In the genomic region with DNA sequence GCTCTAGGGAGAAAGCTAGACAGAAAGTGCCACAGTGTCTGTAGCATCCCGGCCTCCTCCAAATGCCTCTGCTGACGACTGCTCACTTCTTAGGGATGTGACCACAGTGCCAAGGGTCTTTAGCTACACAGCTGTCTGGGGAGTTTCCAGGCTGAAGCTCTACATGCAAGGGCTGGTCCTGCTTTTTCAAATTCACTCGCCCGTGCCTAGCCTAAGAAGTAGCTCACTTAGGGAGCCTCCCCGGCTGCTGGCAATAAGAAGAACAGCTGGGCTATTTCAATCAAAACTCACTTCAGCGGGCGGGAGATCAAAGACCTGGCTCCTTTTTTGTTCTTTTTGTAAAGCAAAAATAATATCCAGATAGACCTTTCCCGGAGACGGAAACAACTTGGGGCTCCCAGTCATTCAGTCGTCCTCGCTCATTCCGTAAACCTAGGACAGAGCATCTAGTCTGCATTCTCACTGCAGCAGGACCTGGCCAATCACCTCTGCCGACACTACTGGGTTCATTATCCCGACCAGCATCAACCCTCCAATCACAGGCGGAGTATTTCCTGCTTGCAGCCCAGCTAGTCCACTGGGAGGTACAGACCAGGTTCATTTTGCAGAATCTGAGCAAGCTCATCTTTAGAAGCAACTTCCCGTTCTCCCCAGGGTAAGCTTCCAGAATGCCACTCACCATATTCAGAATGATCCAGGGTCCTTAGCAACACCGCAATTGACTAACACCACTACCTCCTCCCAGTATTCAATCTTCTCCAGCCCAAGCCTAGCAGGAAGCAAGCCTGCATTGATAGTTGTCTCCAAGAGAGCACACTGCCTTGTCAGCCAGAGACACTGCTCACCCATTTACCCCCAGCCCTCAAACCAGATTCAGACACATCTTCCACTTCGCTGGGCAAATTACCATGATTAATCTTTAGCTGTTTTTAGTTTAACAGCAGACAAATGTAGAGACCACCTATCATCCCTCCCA, we compare ENCODE assay signal across 7 mouse cellular contexts. TPM values are rescaled to one million over a fixed set of nuclear protein-coding genes. Genes with fewer than 3 reads are reported as not detected.
A peak's percentile ranks its signal among the peaks of the same experiment; 100 is the strongest.
DNase-seq lines count a peak whose midpoint lies in the region; ATAC-seq lines count a peak whose summit lies in the region.

No protein-coding gene starts in this region.

- H3K9me3 ChIP-seq in heart, embryonic 11.5 days (replicated peaks; ENCODE audit: control insufficient read depth, low read length): no peaks in the 10 kb centered on the region
- no peaks in the 10 kb centered on the region for H3K9me3 ChIP-seq in kidney, embryonic 16.5 days (ENCODE audit: low read length)
- H3K9me3 ChIP-seq in limb, embryonic 13.5 days: no peaks in the 10 kb centered on the region
- H3K9me3 ChIP-seq in neural tube, embryonic 12.5 days: no peaks in the 10 kb centered on the region

- peak overlapping the region; percentile 68 for H3K4me2 ChIP-seq in heart, embryonic 11.5 days
- peak overlapping the region; percentile 67 for H3K4me2 ChIP-seq in kidney, embryonic 16.5 days (replicated peaks; ENCODE audit: low read depth, low read length)
- peak overlapping the region; percentile 84 for H3K4me2 ChIP-seq in limb, embryonic 13.5 days (replicated peaks)
- H3K4me2 ChIP-seq in neural tube, embryonic 12.5 days (replicated peaks): peak overlapping the region; percentile 83

- peak overlapping the region; percentile 69 for H3K9ac ChIP-seq in heart, embryonic 11.5 days (ENCODE audit: low read depth, low read length)
- peak overlapping the region; percentile 70 for H3K9ac ChIP-seq in kidney, embryonic 16.5 days (replicated peaks; ENCODE audit: low read length)
- H3K9ac ChIP-seq in limb, embryonic 13.5 days: peak overlapping the region; percentile 77
- H3K9ac ChIP-seq in neural tube, embryonic 12.5 days: peak overlapping the region; percentile 68

- no peaks in the 10 kb centered on the region for H3K36me3 ChIP-seq in heart, embryonic 11.5 days (ENCODE audit: control insufficient read depth, insufficient read depth, low read length)
- H3K36me3 ChIP-seq in kidney, embryonic 16.5 days (ENCODE audit: insufficient read depth, low read length): no peaks in the 10 kb centered on the region
- H3K36me3 ChIP-seq in limb, embryonic 13.5 days: no peaks in the 10 kb centered on the region; the same call in 1 of the 2 replicates
- no peaks in the 10 kb centered on the region for H3K36me3 ChIP-seq in neural tube, embryonic 12.5 days

- peak overlapping the region; percentile 39 for H3K4me3 ChIP-seq in heart, embryonic 11.5 days (ENCODE audit: low read depth, low read length)
- peak overlapping the region; percentile 52 for H3K4me3 ChIP-seq in kidney, embryonic 16.5 days (ENCODE audit: low read length)
- H3K4me3 ChIP-seq in limb, embryonic 13.5 days: peak overlapping the region; percentile 54
- peak overlapping the region; percentile 46 for H3K4me3 ChIP-seq in neural tube, embryonic 12.5 days

- H3K4me1 ChIP-seq in heart, embryonic 11.5 days (ENCODE audit: control insufficient read depth, insufficient read depth, low read length): peaks cover 26% of the 10 kb centered on the region
- peaks cover 40% of the 10 kb centered on the region for H3K4me1 ChIP-seq in kidney, embryonic 16.5 days (ENCODE audit: insufficient read depth, low read length)
- H3K4me1 ChIP-seq in limb, embryonic 13.5 days: peaks cover 42% of the 10 kb centered on the region
- peaks cover 40% of the 10 kb centered on the region for H3K4me1 ChIP-seq in neural tube, embryonic 12.5 days

- WGBS in heart, embryonic 11.5 days (ENCODE audit: insufficient replicate concordance): 10% methylated on average over 18 of the region's 18 CpGs
- WGBS in kidney, embryonic 16.5 days: 7% methylated on average over 18 of the region's 18 CpGs
- 7% methylated on average over 18 of the region's 18 CpGs for WGBS in limb, embryonic 13.5 days
- 8% methylated on average over 18 of the region's 18 CpGs for WGBS in neural tube, embryonic 12.5 days

- H3K27ac ChIP-seq in heart, embryonic 11.5 days (ENCODE audit: low read depth, low read length): peak overlapping the region; percentile 50
- H3K27ac ChIP-seq in kidney, embryonic 16.5 days (ENCODE audit: low read length): peak overlapping the region; percentile 85
- peak overlapping the region; percentile 82 for H3K27ac ChIP-seq in limb, embryonic 13.5 days
- H3K27ac ChIP-seq in neural tube, embryonic 12.5 days: peak overlapping the region; percentile 82

- no peaks in the 10 kb centered on the region for H3K27me3 ChIP-seq in heart, embryonic 11.5 days (ENCODE audit: control insufficient read depth, insufficient read depth, low read length)
- no peaks in the 10 kb centered on the region for H3K27me3 ChIP-seq in kidney, embryonic 16.5 days (ENCODE audit: insufficient read depth, low read length)
- H3K27me3 ChIP-seq in limb, embryonic 13.5 days: no peaks in the 10 kb centered on the region
- no peaks in the 10 kb centered on the region for H3K27me3 ChIP-seq in neural tube, embryonic 12.5 days (replicated peaks)

- peak; percentile 90 to 97 for DNase-seq in cerebellum, adult 18-20 months
- peak; percentile 79 for DNase-seq in fibroblast of lung, adult 2 months (ENCODE audit: low read depth)
- DNase-seq in natural killer cell, adult 2 months (ENCODE audit: low spot score in 2 of 2): no peak

- ATAC-seq in heart, embryonic 11.5 days (replicated peaks; ENCODE audit: insufficient number of reproducible peaks, low FRiP score, low TSS enrichment): peak; percentile 83
- ATAC-seq in kidney, embryonic 16.5 days (ENCODE audit: low FRiP score, low TSS enrichment): peak; percentile 94
- peak; percentile 96 for ATAC-seq in limb, embryonic 13.5 days (ENCODE audit: low FRiP score, low read depth)
- ATAC-seq in neural tube, embryonic 12.5 days (ENCODE audit: low FRiP score, low read depth): peak; percentile 94

RNA-seq across cellular contexts. Expression of a gene that starts 19.3 kb away (rescaled TPM):
- polyA plus RNA-seq in heart, embryonic 11.5 days (2014; fragmentation: Nextera tagmentation; extraction: Ambion mirVana): 5.1 and 5.3 TPM in 2 replicates
- 7.3 and 8.2 TPM in 2 replicates for polyA plus RNA-seq in kidney, embryonic 16.5 days (2015; fragmentation: Nextera tagmentation; extraction: Ambion mirVana)
- 5.7 and 5.9 TPM in 2 replicates for polyA plus RNA-seq in limb, embryonic 13.5 days (2015; fragmentation: Nextera tagmentation; extraction: Ambion mirVana)
- 5.7 and 6.0 TPM in 2 replicates for polyA plus RNA-seq in neural tube, embryonic 12.5 days (2016; fragmentation: Nextera tagmentation; extraction: Ambion mirVana)

RNA-seq across cellular contexts. Expression of a gene that starts 20.3 kb away (rescaled TPM):
- 7.9 and 8.5 TPM in 2 replicates for polyA plus RNA-seq in heart, embryonic 11.5 days (2014; fragmentation: Nextera tagmentation; extraction: Ambion mirVana)
- polyA plus RNA-seq in kidney, embryonic 16.5 days (2015; fragmentation: Nextera tagmentation; extraction: Ambion mirVana): 21.2 and 21.9 TPM in 2 replicates
- 22.8 and 22.9 TPM in 2 replicates for polyA plus RNA-seq in limb, embryonic 13.5 days (2015; fragmentation: Nextera tagmentation; extraction: Ambion mirVana)
- 41.6 and 44.0 TPM in 2 replicates for polyA plus RNA-seq in neural tube, embryonic 12.5 days (2016; fragmentation: Nextera tagmentation; extraction: Ambion mirVana)

RNA-seq across cellular contexts. Expression of a gene that starts 35.3 kb away (rescaled TPM):
- polyA plus RNA-seq in heart, embryonic 11.5 days (2014; fragmentation: Nextera tagmentation; extraction: Ambion mirVana): 32.7 and 38.2 TPM in 2 replicates
- 38.3 and 39.5 TPM in 2 replicates for polyA plus RNA-seq in kidney, embryonic 16.5 days (2015; fragmentation: Nextera tagmentation; extraction: Ambion mirVana)
- 29.8 and 30.1 TPM in 2 replicates for polyA plus RNA-seq in limb, embryonic 13.5 days (2015; fragmentation: Nextera tagmentation; extraction: Ambion mirVana)
- polyA plus RNA-seq in neural tube, embryonic 12.5 days (2016; fragmentation: Nextera tagmentation; extraction: Ambion mirVana): 35.8 and 40.5 TPM in 2 replicates

RNA-seq across cellular contexts. Expression of a gene that starts 42.9 kb away (rescaled TPM):
- polyA plus RNA-seq in heart, embryonic 11.5 days (2014; fragmentation: Nextera tagmentation; extraction: Ambion mirVana): 1.1 TPM in 1 of 2 replicates, not detected in the other
- 9.0 and 12.7 TPM in 2 replicates for polyA plus RNA-seq in kidney, embryonic 16.5 days (2015; fragmentation: Nextera tagmentation; extraction: Ambion mirVana)
- polyA plus RNA-seq in limb, embryonic 13.5 days (2015; fragmentation: Nextera tagmentation; extraction: Ambion mirVana): 0.27 and 0.36 TPM in 2 replicates
- 0.68 and 1.1 TPM in 2 replicates for polyA plus RNA-seq in neural tube, embryonic 12.5 days (2016; fragmentation: Nextera tagmentation; extraction: Ambion mirVana)

RNA-seq across cellular contexts. Expression of a gene that starts 49.3 kb away (rescaled TPM):
- 50.1 and 51.3 TPM in 2 replicates for polyA plus RNA-seq in heart, embryonic 11.5 days (2014; fragmentation: Nextera tagmentation; extraction: Ambion mirVana)
- polyA plus RNA-seq in kidney, embryonic 16.5 days (2015; fragmentation: Nextera tagmentation; extraction: Ambion mirVana): 50.1 and 51.6 TPM in 2 replicates
- 45.8 and 48.7 TPM in 2 replicates for polyA plus RNA-seq in limb, embryonic 13.5 days (2015; fragmentation: Nextera tagmentation; extraction: Ambion mirVana)
- polyA plus RNA-seq in neural tube, embryonic 12.5 days (2016; fragmentation: Nextera tagmentation; extraction: Ambion mirVana): 86.4 and 87.9 TPM in 2 replicates

Comparison
In these comparisons a context has a peak if more than half of its experiments do, and no peak if none do; other contexts are left out.
1. DNase-seq: peak in cerebellum, adult 18-20 months (2 of 2) and fibroblast of lung, adult 2 months (single experiment); none in natural killer cell, adult 2 months (0 of 2).
2. Peak in every context shown above with its lines, with median percentiles within 50 percentile points of each other: ATAC-seq, H3K27ac ChIP-seq, H3K4me2 ChIP-seq, H3K4me3 ChIP-seq and H3K9ac ChIP-seq.